Mouse (Mus musculus) neural tube, embryonic 14.5 days (tissue): ENCODE data around the gene Dlgap1. TPM values are rescaled to one million over a fixed set of nuclear protein-coding genes. Genes with fewer than 3 reads are reported as not detected.

ENCODE experiments used
- ATAC-seq: fragments of 200-750 bp; cut with Nextera tagmentation; 2 replicates; pipeline ENCODE4 v1.8.0; 2017; ENCODE audit warnings: low read depth, mild to moderate bottlenecking, moderate TSS enrichment, moderate library complexity
- H3K27ac ChIP-seq: fragments of 300-500 bp; sonication (generic); 2 replicates; pipeline ENCODE4 v1.5.1; 2014; ENCODE audit warnings: low read depth, mild to moderate bottlenecking, control low read depth, low read length, moderate library complexity, mixed read lengths
- H3K27me3 ChIP-seq: fragments of 300-500 bp; sonication (generic); 2 replicates; pipeline ENCODE4 v1.6.1; 2014; ENCODE audit warnings: low read length; ENCODE audit not compliant: control insufficient read depth, insufficient read depth
- H3K36me3 ChIP-seq: fragments of 300-500 bp; sonication (generic); 2 replicates; pipeline ENCODE4 v1.6.1; 2014; ENCODE audit warnings: low read length, mixed read lengths; ENCODE audit not compliant: control insufficient read depth, insufficient read depth
- H3K4me1 ChIP-seq: fragments of 300-500 bp; sonication (generic); 2 replicates; pipeline ENCODE4 v1.6.1; 2014; ENCODE audit warnings: low read length; ENCODE audit not compliant: control insufficient read depth, insufficient read depth
- H3K4me2 ChIP-seq: fragments of 300-500 bp; sonication (generic); 2 replicates; pipeline ENCODE4 v1.6.1; 2014; ENCODE audit warnings: mild to moderate bottlenecking, low read depth, low read length, control low read depth
- H3K4me3 ChIP-seq: fragments of 300-500 bp; sonication (generic); 2 replicates; pipeline ENCODE4 v1.5.1; 2014; ENCODE audit warnings: low read depth, low read length, control low read depth, mixed read lengths
- H3K9ac ChIP-seq: fragments of 300-500 bp; sonication (generic); replicated peaks from 2 replicates; pipeline ENCODE4 v1.6.1; 2014; ENCODE audit warnings: low read depth, mild to moderate bottlenecking, control low read depth, low read length, mixed read lengths
- H3K9me3 ChIP-seq: fragments of 300-500 bp; sonication (generic); 2 replicates; pipeline ENCODE4 v1.6.1; 2016; ENCODE audit warnings: low read length; ENCODE audit not compliant: control insufficient read depth
- WGBS: fragments of 180-500 bp; shearing (Covaris S2); extraction: QIAGEN DNeasy Blood & Tissue Kit; methylation state at CpG from one replicate; pipeline ENCODE4 v1.1.7; 2014; 5-methylcytosine and 5-hydroxymethylcytosine counted together
- polyA plus RNA-seq: library from polyadenylated mRNA; unstranded; fragments of >200 nt; fragmentation: Nextera tagmentation; extraction: Ambion mirVana; gene quantifications from 2 replicates; pipeline ENCODE4 v1.2.1, GENCODE M21; 2014

Gene Dlgap1
- polyA plus RNA-seq, 1 experiment from 2014 or later = 51.0 TPM

GRCm38 (mm10) chr17:70643211-70643610 lies 674.3 kb downstream of the Dlgap1 start:
- H3K4me3 ChIP-seq = no peak overlapping the region
- H3K36me3 ChIP-seq = no peaks in the 10 kb centered on the region
- H3K9me3 ChIP-seq = no peaks in the 10 kb centered on the region
- ATAC-seq = no peak
- H3K27me3 ChIP-seq = no peaks in the 10 kb centered on the region
- no peak overlapping the region for H3K4me2 ChIP-seq
- WGBS = 90% methylated on average over 1 of the region's 1 CpGs
- H3K4me1 ChIP-seq = no peaks in the 10 kb centered on the region
- no peak overlapping the region for H3K9ac ChIP-seq
- H3K27ac ChIP-seq = no peak overlapping the region

DNA sequence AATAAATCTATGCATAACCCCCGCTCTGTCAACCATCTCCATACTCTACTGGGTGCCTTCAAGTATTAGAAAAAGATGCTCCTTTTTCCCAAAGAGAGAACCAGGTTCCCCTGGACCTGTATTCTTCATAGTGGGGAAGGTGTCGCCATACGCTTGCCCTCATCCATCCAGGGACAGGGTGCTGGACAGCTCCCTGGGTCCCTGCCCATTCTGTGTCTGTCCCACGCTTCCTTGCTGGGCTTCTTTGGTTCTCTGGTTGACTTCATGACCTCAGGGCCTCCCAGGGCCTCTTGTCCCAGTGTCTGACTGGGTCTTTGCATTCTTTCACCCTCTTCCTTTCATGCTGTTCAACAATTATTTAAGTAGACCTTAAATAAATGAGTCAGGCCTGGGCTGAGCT lies 677.8 kb downstream of the Dlgap1 start:
- Histone ChIP-seq H3K4me3 (no peak overlapping the region), H3K27ac (no peak overlapping the region), H3K36me3 (no peaks in the 10 kb centered on the region), H3K9me3 (no peaks in the 10 kb centered on the region), H3K4me1 (no peaks in the 10 kb centered on the region), H3K9ac (no peak overlapping the region), H3K27me3 (no peaks in the 10 kb centered on the region), H3K4me2 (no peak overlapping the region)
- 31% methylated on average over 4 of the region's 4 CpGs for WGBS
- no peak for ATAC-seq

DNA sequence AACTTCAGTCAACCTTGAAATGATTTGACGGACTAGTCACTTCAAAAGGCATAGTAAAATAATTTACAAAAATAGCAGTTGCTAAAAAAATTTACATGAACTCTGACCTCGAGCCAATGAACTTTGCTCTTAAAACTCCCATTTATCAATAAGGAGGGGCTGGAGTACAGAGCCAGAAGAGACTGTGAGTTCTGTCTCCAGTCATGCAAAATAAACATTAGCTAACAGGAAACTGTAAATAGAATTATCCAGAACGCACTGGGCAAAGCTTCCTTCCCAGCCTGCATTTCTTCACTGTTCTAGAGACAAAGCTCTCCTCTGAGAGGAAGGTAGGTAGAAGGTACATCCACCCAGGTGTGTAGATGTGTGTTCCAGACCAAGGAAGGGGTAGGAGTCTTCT lies 692.5 kb downstream of the Dlgap1 start:
- Histone ChIP-seq H3K4me3 (no peak overlapping the region), H3K4me1 (no peaks in the 10 kb centered on the region), H3K4me2 (no peak overlapping the region), H3K36me3 (no peaks in the 10 kb centered on the region), H3K9ac (no peak overlapping the region), H3K9me3 (no peaks in the 10 kb centered on the region), H3K27me3 (no peaks in the 10 kb centered on the region), H3K27ac (no peak overlapping the region)
- ATAC-seq = no peak
- WGBS = 87% methylated on average over 3 of the region's 3 CpGs

DNA sequence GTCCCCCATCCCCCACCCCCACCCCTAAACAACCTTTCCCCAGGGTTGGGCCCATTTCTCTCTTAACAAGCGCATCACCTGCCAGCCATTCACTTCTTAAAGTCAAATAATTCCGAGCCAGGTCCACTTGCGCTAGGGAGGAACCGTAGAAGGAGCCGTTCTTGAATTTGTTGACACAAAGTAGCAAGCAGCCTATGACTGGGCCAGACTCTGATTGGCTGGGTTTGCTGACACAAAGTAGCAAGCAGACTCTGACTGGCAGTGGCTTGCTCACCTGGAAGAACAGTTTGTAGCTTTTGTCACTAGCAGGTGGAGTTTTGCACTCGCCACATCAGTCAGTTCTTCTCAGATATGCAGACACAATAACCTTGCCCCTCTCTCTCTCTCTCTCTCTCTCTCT lies 695.1 kb downstream of the Dlgap1 start:
- WGBS = 88% methylated on average over 6 of the region's 6 CpGs
- Histone ChIP-seq H3K9me3 (no peaks in the 10 kb centered on the region), H3K4me1 (no peaks in the 10 kb centered on the region), H3K4me2 (no peak overlapping the region), H3K27me3 (no peaks in the 10 kb centered on the region), H3K27ac (no peak overlapping the region), H3K4me3 (no peak overlapping the region), H3K9ac (no peak overlapping the region), H3K36me3 (no peaks in the 10 kb centered on the region)
- no peak for ATAC-seq

- no peak for ATAC-seq
- H3K4me1 ChIP-seq = no peaks in the 10 kb centered on the region
- no peaks in the 10 kb centered on the region for H3K27me3 ChIP-seq
- H3K9ac ChIP-seq = no peak overlapping the region
- no peaks in the 10 kb centered on the region for H3K9me3 ChIP-seq
- H3K27ac ChIP-seq = no peak overlapping the region
- no peaks in the 10 kb centered on the region for H3K36me3 ChIP-seq
- no peak overlapping the region for H3K4me2 ChIP-seq
- no peak overlapping the region for H3K4me3 ChIP-seq
Measured at GRCm38 (mm10) chr17:70664484-70665040, 695.7 kb downstream of the Dlgap1 start.

DNA sequence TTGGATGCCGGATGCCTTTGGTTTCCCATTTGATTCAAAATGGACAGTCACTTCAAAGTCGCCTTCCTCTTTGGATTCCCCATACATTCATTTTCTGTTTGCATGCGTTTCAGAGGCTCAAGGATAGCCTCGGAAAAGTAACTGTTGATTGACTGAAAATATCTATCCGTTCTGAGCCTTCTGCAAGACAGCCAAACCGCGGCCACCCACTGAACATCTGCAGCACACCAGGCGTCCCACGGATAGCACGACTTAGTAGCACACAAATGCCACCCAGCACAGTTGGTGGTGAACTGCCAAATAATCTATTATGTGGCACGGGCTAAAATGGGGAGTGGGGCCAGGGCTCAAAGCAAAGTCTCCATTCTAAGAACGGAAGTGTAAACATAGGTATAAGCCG lies 705.1 kb downstream of the Dlgap1 start:
- Histone ChIP-seq H3K27ac (no peak overlapping the region), H3K9me3 (no peaks in the 10 kb centered on the region), H3K4me2 (no peak overlapping the region), H3K4me1 (no peaks in the 10 kb centered on the region), H3K27me3 (no peaks in the 10 kb centered on the region), H3K36me3 (no peaks in the 10 kb centered on the region), H3K9ac (no peak overlapping the region), H3K4me3 (no peak overlapping the region)
- WGBS = 90% methylated on average over 13 of the region's 13 CpGs
- ATAC-seq = no peak

DNA sequence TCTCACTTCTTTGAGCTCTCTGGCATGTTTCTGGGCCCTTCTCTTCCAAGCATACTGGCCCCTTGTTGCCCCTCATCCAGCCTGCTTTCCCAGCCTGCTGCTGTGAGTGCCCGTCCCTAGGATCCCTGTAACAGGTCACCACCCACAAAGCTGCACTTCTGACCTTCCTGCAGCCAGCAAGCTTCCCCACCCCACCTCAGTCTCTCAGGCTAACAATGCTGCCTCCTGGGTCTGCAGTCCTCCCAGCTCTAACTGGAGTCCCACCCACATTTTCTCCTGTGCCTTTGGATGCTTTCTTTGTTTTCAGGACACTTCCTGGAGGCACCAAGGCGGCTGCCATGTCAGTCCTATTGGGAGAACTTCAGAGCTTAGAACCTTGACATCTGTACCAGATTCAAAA lies 707.6 kb downstream of the Dlgap1 start:
- 44% methylated on average over 2 of the region's 2 CpGs for WGBS
- H3K9ac ChIP-seq = no peak overlapping the region
- no peak overlapping the region for H3K4me2 ChIP-seq
- H3K27ac ChIP-seq = no peak overlapping the region
- H3K36me3 ChIP-seq = no peaks in the 10 kb centered on the region
- H3K27me3 ChIP-seq = no peaks in the 10 kb centered on the region
- no peak for ATAC-seq
- no peaks in the 10 kb centered on the region for H3K9me3 ChIP-seq
- H3K4me3 ChIP-seq = no peak overlapping the region
- H3K4me1 ChIP-seq = no peaks in the 10 kb centered on the region

- 17% methylated on average over 15 of the region's 15 CpGs for WGBS
- no peak overlapping the region for H3K4me3 ChIP-seq
- peak; percentile 72; the same call in 1 of the 2 replicates for ATAC-seq
- H3K4me1 ChIP-seq = no peaks in the 10 kb centered on the region
- H3K4me2 ChIP-seq = no peak overlapping the region
- no peak overlapping the region for H3K27ac ChIP-seq
- H3K9ac ChIP-seq = no peak overlapping the region
- no peaks in the 10 kb centered on the region for H3K9me3 ChIP-seq
- H3K36me3 ChIP-seq = no peaks in the 10 kb centered on the region
- no peaks in the 10 kb centered on the region for H3K27me3 ChIP-seq
Measured at GRCm38 (mm10) chr17:70683561-70684167, 714.8 kb downstream of the Dlgap1 start.

- Histone ChIP-seq H3K4me2 (no peak overlapping the region), H3K4me1 (no peaks in the 10 kb centered on the region), H3K27ac (no peak overlapping the region), H3K27me3 (no peaks in the 10 kb centered on the region), H3K9ac (no peak overlapping the region), H3K4me3 (no peak overlapping the region), H3K9me3 (no peaks in the 10 kb centered on the region), H3K36me3 (no peaks in the 10 kb centered on the region)
- no peak for ATAC-seq
- WGBS = 94% methylated on average over 6 of the region's 6 CpGs
Measured at GRCm38 (mm10) chr17:70690174-70690573, 721.3 kb downstream of the Dlgap1 start.
